Mouse (Mus musculus) splenic B cell, adult 2 months (primary cell): ENCODE data around the gene Gm8267.
"Not testable (repeated sequence)": the region's sequence is repeated elsewhere in the genome, so short reads cannot be mapped to it uniquely, and the experiment has no call there.

Experiments used
- DNase-seq: peaks from one replicate; pipeline ENCODE4 v3.0.0-alpha.2; 2011; ENCODE audit warnings: low read depth, low spot score
- H3K27me3 ChIP-seq: 2 replicates; pipeline ENCODE4 v1.6.1; 2012; ENCODE audit warnings: mild to moderate bottlenecking, low read length, moderate library complexity, mixed read lengths; ENCODE audit not compliant: control insufficient read depth, poor library complexity, insufficient read depth, severe bottlenecking
- H3K36me3 ChIP-seq: 2 replicates; pipeline ENCODE4 v1.6.1; 2012; ENCODE audit warnings: mild to moderate bottlenecking, low read length, moderate library complexity, mixed read lengths; ENCODE audit not compliant: control insufficient read depth, poor library complexity, insufficient read depth, severe bottlenecking

Gm8267 gene

GRCm38 (mm10) chr14:44750240-44750639, at the start of gene Gm8267:
Gene Gm8267, minus strand, starts transcription at chr14:44750340.
- Histone ChIP-seq H3K36me3 (no peaks in the 10 kb centered on the region), H3K27me3 (no peaks in the 10 kb centered on the region)
- no peak for DNase-seq

GRCm38 (mm10) chr14:44789537-44790382, 39.6 kb upstream of the Gm8267 start:
- H3K36me3 ChIP-seq, DNase-seq, H3K27me3 ChIP-seq: not testable (repeated sequence)

GRCm38 (mm10) chr14:44742789-44743188, 7.4 kb downstream of the Gm8267 start:
- not testable (repeated sequence) for H3K27me3 ChIP-seq, DNase-seq, H3K36me3 ChIP-seq

- not testable (repeated sequence) for H3K27me3 ChIP-seq, H3K36me3 ChIP-seq, DNase-seq
These were observed 19.4 kb downstream of the Gm8267 start for GRCm38 (mm10) chr14:44730711-44731110.

- DNase-seq, H3K36me3 ChIP-seq, H3K27me3 ChIP-seq: not testable (repeated sequence)
These were observed 43.8 kb downstream of the Gm8267 start, which contains the start of gene Gm8257 for GRCm38 (mm10) chr14:44706356-44706755. Gene Gm8257, minus strand, starts transcription at chr14:44706456.
